Mouse (Mus musculus) small intestine, adult 2 months (tissue): ENCODE results near the gene Vti1a.

ENCODE experiments used
- CTCF ChIP-seq: fragments of 200-500 bp; IDR thresholded peaks from 2 replicates; pipeline ENCODE4 v1.5.1; 2012; ENCODE audit warnings: low read depth, mild to moderate bottlenecking, control low read depth, inconsistent platforms, low read length, moderate library complexity, mixed read lengths; ENCODE audit not compliant: insufficient replicate concordance, insufficient read length; ENCODE audit errors: extremely low read depth
- POLR2A ChIP-seq: fragments of 200-500 bp; IDR thresholded peaks from 2 replicates; pipeline ENCODE4 v1.6.1; 2012; ENCODE audit warnings: low read depth, mild to moderate bottlenecking, control low read depth, inconsistent platforms, low read length, moderate library complexity

DNA sequence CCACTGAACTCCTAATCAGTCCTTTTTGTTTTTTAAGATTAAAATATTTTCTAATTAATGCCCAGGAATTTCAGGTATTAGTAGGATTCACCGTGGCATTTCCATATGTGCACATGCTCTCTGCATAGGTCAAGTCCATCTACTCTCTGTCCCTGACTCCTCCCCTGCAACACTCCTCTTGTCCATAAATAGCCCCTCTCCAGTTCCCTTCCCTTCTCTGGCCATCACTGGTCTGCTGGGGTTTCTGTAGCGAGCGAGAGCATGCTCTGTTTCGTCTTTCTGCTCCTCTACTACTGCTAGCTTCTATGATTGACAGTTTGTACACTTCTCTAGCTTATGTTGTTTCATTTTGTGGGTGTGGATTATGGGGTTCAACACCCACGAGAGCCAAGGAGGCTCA lies 15.7 kb downstream of the Vti1a start:
- TF ChIP-seq CTCF (no peak), POLR2A (no peak)
